Comparison of ENCODE assay signal across 8 mouse cellular contexts in genomic region chr8:123211876-123212275, GRCm38 (mm10). TPM values are rescaled to one million over a fixed set of nuclear protein-coding genes. Genes with fewer than 3 reads are reported as not detected.
DNase-seq lines count a peak whose midpoint lies in the region; ATAC-seq and TF ChIP-seq lines count a peak whose summit lies in the region.

No protein-coding gene starts in this region.

- peak overlapping the region; percentile 95 for H3K4me2 ChIP-seq in liver, embryonic 12.5 days

- H3K27ac ChIP-seq in thymus, adult 2 months (ENCODE audit: control insufficient read depth, insufficient read depth, low read length), result no peak overlapping the region
- peak overlapping the region; percentile 80 for H3K27ac ChIP-seq in liver, embryonic 12.5 days

- WGBS in thymus, adult 2 months, result 17% methylated on average over 10 of the region's 10 CpGs
- 25% methylated on average over 10 of the region's 10 CpGs for WGBS in liver, embryonic 12.5 days (ENCODE audit: insufficient replicate concordance)

- no peak for TF ChIP-seq POLR2A in thymus, adult 2 months (IDR thresholded peaks at IDR 0.05; ENCODE audit: control insufficient read depth, extremely low read depth, insufficient read depth, low read length, poor library complexity)

- peak overlapping the region; percentile 83 for H3K4me3 ChIP-seq in erythroblast, embryonic 14.5 days (replicated peaks)
- H3K4me3 ChIP-seq in thymus, adult 2 months (ENCODE audit: control insufficient read depth, insufficient read depth, low read length), result peak overlapping the region; percentile 60
- peak overlapping the region; percentile 99 for H3K4me3 ChIP-seq in liver, embryonic 12.5 days

- H3K9me3 ChIP-seq in erythroblast, embryonic 14.5 days (ENCODE audit: control insufficient read depth, low read length), result no peaks in the 10 kb centered on the region
- H3K9me3 ChIP-seq in liver, embryonic 12.5 days (replicated peaks), result no peaks in the 10 kb centered on the region

- H3K27me3 ChIP-seq in erythroblast, embryonic 14.5 days (ENCODE audit: control insufficient read depth), result peaks cover 17% of the 10 kb centered on the region
- H3K27me3 ChIP-seq in thymus, adult 2 months (ENCODE audit: control insufficient read depth, insufficient read depth, low read length), result no peaks in the 10 kb centered on the region
- peaks cover 17% of the 10 kb centered on the region for H3K27me3 ChIP-seq in liver, embryonic 12.5 days (replicated peaks)

- no peak for ATAC-seq in erythroblast, adult 5-6 weeks (replicated peaks; ENCODE audit: low FRiP score, poor library complexity, severe bottlenecking)
- no peak for ATAC-seq in liver, embryonic 12.5 days

- peak overlapping the region; percentile 96 for H3K9ac ChIP-seq in liver, embryonic 12.5 days

- no peak for DNase-seq in thymus, adult 2 months
- no peak for DNase-seq in thymus, adult 18-20 months
- DNase-seq in layer of hippocampus, adult 9-11 months, result no peak
- no peak for DNase-seq in gastrocnemius, adult 18-20 months (ENCODE audit: low spot score)
- DNase-seq in layer of hippocampus, postnatal 10 days (ENCODE audit: low spot score in 2 of 2), result no peak

- TF ChIP-seq CTCF in thymus, adult 2 months (IDR thresholded peaks at IDR 0.05; ENCODE audit: borderline replicate concordance, control insufficient read depth, extremely low read depth, insufficient read depth, low read length, poor library complexity), result no peak

- H3K4me1 ChIP-seq in erythroblast, embryonic 14.5 days (ENCODE audit: control insufficient read depth), result peaks cover 31% of the 10 kb centered on the region
- peaks cover 12% of the 10 kb centered on the region for H3K4me1 ChIP-seq in thymus, adult 2 months (replicated peaks; ENCODE audit: control insufficient read depth, insufficient read depth, low read length)
- H3K4me1 ChIP-seq in liver, embryonic 12.5 days, result peaks cover 35% of the 10 kb centered on the region

- H3K36me3 ChIP-seq in erythroblast, embryonic 14.5 days (ENCODE audit: control insufficient read depth), result peaks cover 43% of the 10 kb centered on the region
- peaks cover 24% of the 10 kb centered on the region for H3K36me3 ChIP-seq in thymus, adult 2 months (ENCODE audit: control insufficient read depth, insufficient read depth, low read length)
- peaks cover 38% of the 10 kb centered on the region for H3K36me3 ChIP-seq in liver, embryonic 12.5 days

RNA-seq across cellular contexts. Expression of gene Chmp1a, which starts 0.7 kb away (rescaled TPM):
- polyA plus RNA-seq in erythroblast, embryonic 14.5 days (2012), result 2.7 and 3.1 TPM in 2 replicates
- total RNA-seq in erythroblast, adult 5-6 weeks (2015; ENCODE audit: low replicate concordance), result 19.2 and 24.9 TPM in 2 replicates
- total RNA-seq in erythroblast, adult 5-6 weeks (2017; ENCODE audit: low replicate concordance), result 17.0 and 24.1 TPM in 2 replicates
- 122 and 128 TPM in 2 replicates for polyA plus RNA-seq in thymus, adult 2 months (2012; rRNA removed)
- 80.1 and 80.8 TPM in 2 replicates for polyA plus RNA-seq in liver, embryonic 12.5 days (2016; fragmentation: Nextera tagmentation; extraction: Ambion mirVana)
- total RNA-seq in gastrocnemius, adult 18-20 months (2021), result 10 to 100 TPM; 57.2 to 68.0 TPM
- total RNA-seq in layer of hippocampus, postnatal 10 days (2021), result 100 to 1,000 TPM; 120 to 143 TPM

RNA-seq across cellular contexts. Expression of gene Spata33, which starts 0.8 kb away (rescaled TPM):
- polyA plus RNA-seq in erythroblast, embryonic 14.5 days (2012), result 0.17 TPM in 1 of 2 replicates, not detected in the other
- not detected in 2 replicates for total RNA-seq in erythroblast, adult 5-6 weeks (2015; ENCODE audit: low replicate concordance)
- not detected in 2 replicates for total RNA-seq in erythroblast, adult 5-6 weeks (2017; ENCODE audit: low replicate concordance)
- polyA plus RNA-seq in thymus, adult 2 months (2012; rRNA removed), result 0.66 and 1.1 TPM in 2 replicates
- 0.44 and 1.4 TPM in 2 replicates for polyA plus RNA-seq in liver, embryonic 12.5 days (2016; fragmentation: Nextera tagmentation; extraction: Ambion mirVana)
- 1 to 10 TPM in 1 of 2 experiments, under 1 TPM in 1; 0.83 to 2.1 TPM for total RNA-seq in gastrocnemius, adult 18-20 months (2021)
- 1 to 10 TPM; 7.7 to 9.8 TPM for total RNA-seq in layer of hippocampus, postnatal 10 days (2021)

RNA-seq across cellular contexts. Expression of gene Cdk10, which starts 12.8 kb away (rescaled TPM):
- polyA plus RNA-seq in erythroblast, embryonic 14.5 days (2012), result 1.8 and 2.3 TPM in 2 replicates
- 3.1 and 5.6 TPM in 2 replicates for total RNA-seq in erythroblast, adult 5-6 weeks (2015; ENCODE audit: low replicate concordance)
- 3.0 and 7.5 TPM in 2 replicates for total RNA-seq in erythroblast, adult 5-6 weeks (2017; ENCODE audit: low replicate concordance)
- polyA plus RNA-seq in thymus, adult 2 months (2012; rRNA removed), result 63.4 and 70.8 TPM in 2 replicates
- 14.7 and 16.2 TPM in 2 replicates for polyA plus RNA-seq in liver, embryonic 12.5 days (2016; fragmentation: Nextera tagmentation; extraction: Ambion mirVana)
- total RNA-seq in gastrocnemius, adult 18-20 months (2021), result 10 to 100 TPM; 11.6 to 12.1 TPM
- 10 to 100 TPM; 70.3 to 80.8 TPM for total RNA-seq in layer of hippocampus, postnatal 10 days (2021)

RNA-seq across cellular contexts. Expression of gene Spata2l, which starts 24.2 kb away (rescaled TPM):
- 0.03 and 0.07 TPM in 2 replicates for polyA plus RNA-seq in erythroblast, embryonic 14.5 days (2012)
- 2.3 TPM in 1 of 2 replicates, not detected in the other for total RNA-seq in erythroblast, adult 5-6 weeks (2015; ENCODE audit: low replicate concordance)
- total RNA-seq in erythroblast, adult 5-6 weeks (2017; ENCODE audit: low replicate concordance), result 0.56 and 2.0 TPM in 2 replicates
- 27.6 and 34.0 TPM in 2 replicates for polyA plus RNA-seq in thymus, adult 2 months (2012; rRNA removed)
- 1.4 and 1.8 TPM in 2 replicates for polyA plus RNA-seq in liver, embryonic 12.5 days (2016; fragmentation: Nextera tagmentation; extraction: Ambion mirVana)
- total RNA-seq in gastrocnemius, adult 18-20 months (2021), result 1 to 10 TPM; 1.1 to 1.7 TPM
- total RNA-seq in layer of hippocampus, postnatal 10 days (2021), result 10 to 100 TPM; 83.0 to 91.1 TPM

RNA-seq across cellular contexts. Expression of gene Dpep1, which starts 25.8 kb away (rescaled TPM):
- not detected in 2 replicates for polyA plus RNA-seq in erythroblast, embryonic 14.5 days (2012)
- 1.3 TPM in 1 of 2 replicates, not detected in the other for total RNA-seq in erythroblast, adult 5-6 weeks (2015; ENCODE audit: low replicate concordance)
- total RNA-seq in erythroblast, adult 5-6 weeks (2017; ENCODE audit: low replicate concordance), result not detected in 2 replicates
- polyA plus RNA-seq in thymus, adult 2 months (2012; rRNA removed), result 4.5 and 13.2 TPM in 2 replicates
- polyA plus RNA-seq in liver, embryonic 12.5 days (2016; fragmentation: Nextera tagmentation; extraction: Ambion mirVana), result 0.20 and 0.33 TPM in 2 replicates
- 10 to 100 TPM in 1 of 2 experiments, 1 to 10 TPM in 1; 8.9 to 14.4 TPM for total RNA-seq in gastrocnemius, adult 18-20 months (2021)
- under 1 TPM; 0.25 to 0.41 TPM for total RNA-seq in layer of hippocampus, postnatal 10 days (2021)

Comparison
In these comparisons a context has a peak if more than half of its experiments do, and no peak if none do; other contexts are left out.
1. RNA of gene Cdk10, which starts 12.8 kb away (total RNA-seq): 70.3 to 80.8 TPM in layer of hippocampus, postnatal 10 days; 11.6 to 12.1 TPM in gastrocnemius, adult 18-20 months and 3.0 to 7.5 TPM in erythroblast, adult 5-6 weeks; every median in the first group is over 4 times any median in the second.
2. Peak in every context shown above with its lines, with median percentiles within 50 percentile points of each other: H3K4me3 ChIP-seq.